Mouse (Mus musculus) frontal cortex, postnatal 10 days (tissue): ENCODE results near the gene Lrrc74a.

Experiments
- DNase-seq, 2 experiments: peaks; one replicate each; pipeline ENCODE4 v3.0.0; 2022; ENCODE audit warnings: low spot score in 2 of 2, mixed read lengths in 1 of 2

Gene Lrrc74a

DNA sequence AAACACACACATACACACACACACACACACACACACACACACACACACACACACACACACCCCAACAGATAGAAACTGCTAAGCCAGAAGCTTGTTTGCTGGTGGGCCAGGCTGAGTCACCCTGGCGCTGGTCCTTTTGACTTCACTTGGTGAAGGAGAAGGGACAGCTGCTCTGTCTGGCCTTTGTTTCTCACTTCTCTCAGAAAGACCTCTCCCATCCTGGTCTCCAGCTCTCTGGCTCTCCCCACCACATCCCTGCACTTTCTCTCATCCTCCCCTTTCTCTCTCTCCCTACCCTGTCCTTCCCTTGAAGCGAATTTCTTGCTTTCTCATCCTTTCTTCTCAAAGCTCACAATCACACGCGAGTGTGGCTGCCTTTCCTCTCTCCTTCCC lies 70.1 kb downstream of the Lrrc74a start:
- DNase-seq: no peak

DNA sequence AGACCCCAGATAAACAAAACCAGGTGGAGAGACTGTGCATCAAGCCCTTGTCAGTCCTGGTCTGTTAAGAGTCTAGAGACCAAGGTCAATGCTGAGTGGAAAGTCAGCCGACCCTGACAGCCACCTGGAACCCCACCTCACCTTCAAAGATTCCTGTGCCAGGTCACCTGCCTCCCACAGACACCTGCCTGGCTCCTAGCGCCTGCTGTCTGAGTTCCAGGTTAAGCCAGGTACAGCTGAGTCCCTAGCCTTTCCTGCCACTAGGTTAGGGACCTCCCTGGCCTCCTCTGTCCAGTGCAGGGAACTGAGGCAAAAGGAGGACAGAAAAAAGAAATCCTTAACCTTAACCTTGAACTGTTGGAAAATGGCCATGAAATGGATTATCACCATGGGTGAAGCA lies 70.7 kb downstream of the Lrrc74a start:
- DNase-seq: no peak

DNA sequence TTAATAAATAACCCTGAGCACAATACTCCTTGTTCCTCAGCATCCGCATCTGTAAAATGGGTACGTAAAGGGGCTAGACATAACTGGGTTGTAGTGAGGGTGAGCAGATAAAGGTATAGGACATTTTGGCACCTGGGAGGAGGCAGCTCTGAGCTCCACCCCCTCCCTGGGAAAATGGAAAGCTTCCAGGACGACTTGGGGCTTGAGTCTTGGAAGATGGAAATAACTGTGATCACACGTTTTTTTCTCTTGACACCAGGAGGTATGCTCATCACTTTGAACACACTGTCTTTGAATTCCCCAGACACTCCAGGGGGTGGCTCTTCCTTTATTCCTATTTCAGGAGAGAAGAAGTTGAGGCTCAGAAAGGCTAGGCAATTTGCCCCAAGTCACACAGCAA lies 71.1 kb downstream of the Lrrc74a start:
- DNase-seq: no peak

DNA sequence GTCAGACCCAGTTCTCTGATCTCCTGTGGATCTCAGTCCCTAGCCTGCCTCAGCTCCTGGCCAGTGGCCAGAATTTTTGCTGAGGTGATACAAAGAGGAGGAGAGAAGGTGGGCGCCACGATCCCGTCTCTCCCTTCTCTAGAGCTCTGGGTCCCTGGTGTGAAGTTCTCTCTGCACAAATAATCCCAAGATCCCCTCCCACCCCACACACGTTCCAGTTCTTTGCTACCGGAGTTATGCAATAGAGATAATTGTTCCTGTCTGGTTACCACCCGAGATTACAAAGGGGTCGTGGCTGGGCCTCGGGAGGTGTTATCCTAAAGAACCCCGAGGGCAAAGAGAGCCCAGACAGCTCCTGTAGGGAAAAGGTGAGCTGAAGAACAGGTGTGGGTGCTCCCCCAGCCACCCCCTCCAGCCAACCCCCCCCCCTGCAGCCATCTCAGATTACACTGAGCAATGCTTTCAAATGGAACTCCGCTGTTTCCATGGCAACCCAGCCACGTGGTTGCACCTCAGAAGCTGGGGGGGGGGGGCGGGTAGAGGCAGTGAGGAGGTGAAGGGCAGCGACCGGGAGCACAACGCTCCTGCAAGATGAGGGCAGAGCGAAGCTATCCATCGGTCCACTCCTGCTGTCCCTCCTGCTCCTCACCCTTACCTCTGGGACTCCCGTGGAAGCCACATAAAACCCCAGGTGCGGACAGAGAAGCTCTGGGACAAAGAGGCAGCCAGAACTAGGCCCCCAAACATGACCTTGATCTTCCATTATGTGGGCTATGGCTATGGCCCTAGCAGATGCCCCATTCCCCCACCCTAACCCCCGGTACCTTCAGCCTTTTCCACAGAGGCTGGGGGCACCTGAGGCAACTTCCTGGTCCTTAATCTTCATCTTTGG lies 72.1 kb downstream of the Lrrc74a start:
- DNase-seq: peak in 1 of 2 experiments; percentile 64

DNA sequence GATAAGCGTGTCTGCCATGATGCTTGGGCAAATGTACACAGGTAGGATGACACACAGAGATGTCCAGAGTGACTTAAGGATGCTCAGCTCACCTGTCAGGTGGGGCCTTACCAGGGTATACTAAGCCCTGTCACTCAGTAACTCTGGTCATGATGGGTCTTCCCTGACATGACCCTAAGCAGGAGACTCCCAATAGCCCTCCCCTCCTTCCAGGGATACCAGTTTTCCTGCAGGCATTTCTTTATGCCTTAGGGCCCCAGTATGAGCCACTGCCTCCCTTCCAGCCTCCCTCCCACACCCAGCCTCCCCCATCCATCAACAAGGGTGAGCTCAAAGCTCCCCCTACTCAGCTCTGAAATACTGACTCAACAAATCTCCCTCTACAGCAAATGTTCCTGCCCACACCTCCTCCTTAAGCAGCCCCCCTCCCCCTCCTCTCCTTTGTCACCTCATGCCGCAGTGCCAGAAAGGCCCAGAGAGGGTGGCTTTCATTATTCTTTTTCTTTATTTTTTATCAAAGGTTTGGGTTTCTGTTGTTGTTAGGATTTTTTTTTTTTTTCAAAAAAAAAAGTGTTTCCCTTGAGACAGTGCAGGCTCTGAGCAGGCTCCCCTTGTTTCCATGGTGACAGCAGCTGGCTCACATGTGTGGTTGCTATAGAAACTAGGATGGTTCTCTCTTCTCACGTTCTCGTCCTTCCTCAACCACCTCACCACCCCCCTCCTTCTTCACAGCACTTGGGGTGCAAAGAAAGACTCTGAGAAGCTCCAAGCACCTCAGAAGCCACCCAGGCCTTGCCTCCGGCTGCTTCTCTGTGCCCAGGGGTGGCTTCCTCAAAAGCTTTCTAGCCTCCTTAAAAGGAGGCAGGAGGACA lies 73.0 kb downstream of the Lrrc74a start:
- peak; percentile 75 to 89 for DNase-seq

DNA sequence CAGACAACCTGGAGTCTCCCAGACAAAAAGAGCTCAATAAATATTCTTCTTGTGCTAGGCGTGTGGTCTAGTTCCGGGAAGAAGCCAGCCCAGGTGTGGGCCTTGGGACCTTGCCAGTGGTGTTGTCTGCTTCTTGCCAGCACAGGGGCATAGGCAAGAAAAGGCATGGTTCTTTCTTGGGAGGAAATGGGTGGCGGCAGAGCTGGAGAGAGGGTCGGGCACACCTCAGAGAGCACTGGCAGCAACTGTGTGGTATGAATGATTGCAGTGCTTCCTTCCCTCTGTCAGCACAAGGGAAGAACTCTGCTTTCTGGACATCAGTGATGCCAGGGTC lies 73.6 kb downstream of the Lrrc74a start:
- DNase-seq: no peak

DNA sequence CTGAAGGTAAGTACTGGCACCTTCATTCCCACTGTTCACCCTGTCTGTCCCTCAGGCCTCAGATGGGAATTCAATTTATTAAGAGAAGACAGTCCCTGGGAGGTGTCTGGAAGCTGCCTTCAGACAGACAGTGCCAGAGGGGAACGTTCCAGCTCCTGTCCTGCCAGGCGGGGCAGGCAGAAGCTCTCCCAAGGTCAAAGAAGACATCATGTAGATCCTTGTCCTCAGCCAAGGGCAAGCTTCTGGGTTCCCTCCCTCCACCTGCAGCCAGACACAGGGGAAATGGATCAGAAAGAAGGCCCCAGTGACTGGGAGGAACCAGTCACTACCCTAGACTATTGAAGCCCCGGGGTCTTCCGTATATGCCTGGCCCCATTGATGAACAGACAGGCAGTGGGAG lies 74.7 kb downstream of the Lrrc74a start:
- DNase-seq: no peak

DNA sequence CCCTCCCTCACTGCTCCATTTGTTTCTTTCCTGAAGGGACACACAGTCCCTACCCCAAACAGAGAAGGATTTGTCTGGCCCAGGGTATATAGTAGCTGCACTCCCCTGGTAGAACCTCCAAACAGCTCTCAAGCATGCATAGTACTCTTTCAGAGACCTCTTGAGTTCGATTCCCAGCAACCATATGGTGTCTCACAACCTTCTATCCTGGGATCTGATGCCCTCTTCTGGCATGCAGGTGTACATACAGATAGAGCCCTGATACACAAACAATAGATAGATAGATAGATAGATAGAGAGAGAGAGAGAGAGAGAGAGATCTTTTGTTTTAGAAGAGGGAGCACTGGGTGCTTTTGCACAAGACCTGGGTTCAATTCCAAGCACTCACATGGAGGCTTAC lies 75.9 kb downstream of the Lrrc74a start:
- DNase-seq: no peak

DNA sequence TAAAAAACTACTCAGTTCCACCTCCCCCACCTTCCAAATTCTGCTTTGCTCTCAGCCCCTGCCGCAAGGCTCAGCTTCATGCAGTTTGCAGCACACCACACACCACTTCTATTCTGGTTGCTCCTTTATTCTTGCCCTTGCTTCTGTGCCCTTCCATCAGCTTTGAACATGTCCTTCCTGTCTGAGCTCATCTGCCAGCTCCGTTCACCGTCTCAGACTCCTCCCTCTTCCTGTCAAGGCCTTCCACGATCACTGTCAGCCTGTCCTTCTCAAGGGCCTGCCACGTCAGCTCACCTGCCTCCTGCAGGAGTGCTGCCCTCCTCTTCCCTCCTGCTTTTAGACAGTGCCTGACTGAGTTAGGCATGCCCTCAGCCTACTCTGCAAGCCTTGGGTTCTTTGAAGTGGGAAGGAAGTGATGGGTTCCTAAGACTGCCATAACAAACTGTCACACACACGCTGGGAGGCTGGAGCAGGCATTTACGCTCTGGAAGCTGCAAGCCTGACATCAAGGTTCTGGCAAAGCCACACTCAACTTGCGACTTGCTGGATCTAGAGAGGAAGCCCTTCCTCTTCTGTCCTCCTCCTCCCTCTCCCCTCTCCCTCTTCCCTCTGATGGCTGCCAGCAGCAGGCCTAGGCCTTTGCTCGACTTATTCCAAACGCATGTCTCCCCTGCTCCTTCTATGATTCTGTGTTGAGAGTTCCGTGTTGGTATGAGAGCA lies 76.7 kb downstream of the Lrrc74a start:
- DNase-seq: no peak

DNA sequence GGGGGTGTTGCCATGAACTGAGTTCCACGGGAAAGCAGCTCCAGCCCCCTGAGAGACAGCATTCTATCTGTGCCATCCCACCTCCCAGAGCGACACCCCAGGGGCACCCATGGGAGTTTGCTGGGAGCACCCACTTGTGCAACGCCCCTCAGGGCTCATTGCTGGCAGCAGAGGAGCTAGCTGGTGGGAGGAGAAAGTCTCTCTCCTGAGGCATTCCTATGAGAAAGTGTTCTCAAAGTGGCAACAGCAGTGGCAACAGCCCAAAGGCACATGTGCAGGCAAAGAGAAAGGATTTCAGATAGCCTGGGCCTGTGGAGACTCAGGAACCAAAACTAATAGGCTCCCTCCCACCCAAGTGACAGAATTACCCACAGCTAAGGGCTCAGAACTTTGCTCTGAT lies 78.6 kb downstream of the Lrrc74a start:
- DNase-seq: no peak
